Mouse (Mus musculus) layer of hippocampus, postnatal 14 days (tissue): ENCODE measurements at regions not wholly inside any gene's neighbourhood (a gene's known extent, or its start where the extent isn't known, plus 50 kb on each side); places are given as distances from the start of the nearest gene placed in this dataset.

Experiments
- DNase-seq, 2 experiments: peaks; one replicate each; pipeline ENCODE4 v3.0.0; 2021 to 2022; ENCODE audit warnings: low spot score in 2 of 2, mixed read lengths in 1 of 2

- DNase-seq = no peak
Observed at GRCm38 (mm10) chr1:92731353-92732282, 83.0 kb upstream of the Otos start.

GRCm38 (mm10) chr1:92730576-92730975, 81.9 kb upstream of the Otos start:
- DNase-seq = peak; percentile 54 to 69

- peak in 1 of 2 experiments; percentile 50 for DNase-seq
Observed at GRCm38 (mm10) chr1:92727961-92728360, 79.3 kb upstream of the Otos start.

- DNase-seq = no peak
Observed at GRCm38 (mm10) chr1:92727371-92727770, 78.7 kb upstream of the Otos start.

GRCm38 (mm10) chr1:92726341-92726740, 77.7 kb upstream of the Otos start:
- DNase-seq = no peak

- DNase-seq = no peak
Observed at GRCm38 (mm10) chr1:92724135-92724534, 75.5 kb upstream of the Otos start.

- DNase-seq = no peak
Observed at GRCm38 (mm10) chr1:92720567-92720966, 71.9 kb upstream of the Otos start.

- no peak for DNase-seq
Observed at GRCm38 (mm10) chr1:92719864-92720263, 71.2 kb upstream of the Otos start.

- no peak for DNase-seq
Observed at GRCm38 (mm10) chr1:92718108-92718507, 69.5 kb upstream of the Otos start.

GRCm38 (mm10) chr1:92714725-92715324, 66.2 kb upstream of the Otos start:
- DNase-seq = no peak

GRCm38 (mm10) chr1:92712366-92712765, 63.7 kb upstream of the Otos start:
- DNase-seq = no peak

GRCm38 (mm10) chr1:92710321-92710839, 61.7 kb upstream of the Otos start:
- no peak for DNase-seq

GRCm38 (mm10) chr1:92709190-92709850, 60.7 kb upstream of the Otos start:
- no peak for DNase-seq

- no peak for DNase-seq
Observed at GRCm38 (mm10) chr1:92707917-92708897, 59.6 kb upstream of the Otos start.

GRCm38 (mm10) chr1:92707441-92707840, 58.8 kb upstream of the Otos start:
- no peak for DNase-seq

- DNase-seq = no peak
Observed at GRCm38 (mm10) chr1:92703903-92704302, 55.3 kb upstream of the Otos start.

- no peak for DNase-seq
Observed at GRCm38 (mm10) chr1:92703270-92703669, 54.6 kb upstream of the Otos start.

GRCm38 (mm10) chr1:92700107-92700506, 51.5 kb upstream of the Otos start:
- DNase-seq = no peak

GRCm38 (mm10) chr1:92699697-92700096, 51.1 kb upstream of the Otos start:
- no peak for DNase-seq

GRCm38 (mm10) chr1:92699048-92699447, 50.4 kb upstream of the Otos start:
- DNase-seq = peak; percentile 74 to 75

- no peak for DNase-seq
Observed at GRCm38 (mm10) chr1:92698541-92698940, 49.9 kb upstream of the Otos start.
